Comparison of ENCODE assay signal across 8 mouse cellular contexts in genomic region chr11:54787488-54788474, GRCm38 (mm10). TPM values are rescaled to one million over a fixed set of nuclear protein-coding genes. Genes with fewer than 3 reads are reported as not detected.
A peak's percentile ranks its signal among the peaks of the same experiment; 100 is the strongest.
DNase-seq lines count a peak whose midpoint lies in the region; ATAC-seq and TF ChIP-seq lines count a peak whose summit lies in the region.

Gene Cdc42se2, minus strand, starts transcription at chr11:54787675.

- peak within 1 kb of the TSS; percentile 99 for H3K27ac ChIP-seq in hindbrain, embryonic 13.5 days

- no peak for TF ChIP-seq CTCF in Patski (IDR thresholded peaks at IDR 0.05)

- no peak for DNase-seq in Patski (ENCODE audit: low read depth, low spot score)
- peak; percentile 98 for DNase-seq in cerebellum, postnatal 14 days
- peak; percentile 93 to 94 for DNase-seq in frontal cortex, postnatal 14 days (ENCODE audit: low spot score in 2 of 2)
- peak; percentile 86 to 87 for DNase-seq in layer of hippocampus, postnatal 25 days (ENCODE audit: extremely low spot score in 1 of 2, low spot score in 1 of 2)
- DNase-seq in lung, postnatal 25 days (ENCODE audit: low spot score): peak; percentile 95
- DNase-seq in retina, embryonic 14.5 days (ENCODE audit: low spot score): peak; percentile 99
- peak; percentile 98 for DNase-seq in thymus, postnatal 4 days

- H3K36me3 ChIP-seq in hindbrain, embryonic 13.5 days: no peaks in the 10 kb centered on the region

- H3K4me3 ChIP-seq in hindbrain, embryonic 13.5 days: peak within 1 kb of the TSS; percentile 94

- POLR2A ChIA-PET in Patski (lab: Charles Lee): interaction anchor here (0.9 kb wide), 1 partner anchor 79 kb away, joined by 8 read pairs; no protein-coding TSS in a partner anchor

- WGBS in hindbrain, embryonic 13.5 days: 4% methylated on average over 56 of the region's 56 CpGs

- peaks cover 27% of the 10 kb centered on the region for H3K4me1 ChIP-seq in hindbrain, embryonic 13.5 days (replicated peaks)

- CTCF ChIA-PET in Patski (lab: Charles Lee): interaction anchor here (0.7 to 1.4 kb wide), 3 partner anchors 25 to 64 kb away, joined by 3 read pairs; no protein-coding TSS in a partner anchor

- ATAC-seq in Patski: peak; percentile 91
- peak; percentile 99 for ATAC-seq in hindbrain, embryonic 13.5 days (ENCODE audit: low FRiP score)

- in situ Hi-C loops in Patski (cut with MboI; ENCODE audit: low pct_unique_long_range_greater_than_20kb): loop anchor here (5.0 kb wide), 1 partner anchor 75 kb away; the partner anchor contains the start of gene Lyrm7

- H3K4me2 ChIP-seq in hindbrain, embryonic 13.5 days: peak within 1 kb of the TSS; percentile 70

- no peaks in the 10 kb centered on the region for H3K27me3 ChIP-seq in Patski
- H3K27me3 ChIP-seq in hindbrain, embryonic 13.5 days: no peaks in the 10 kb centered on the region

- H3K9ac ChIP-seq in hindbrain, embryonic 13.5 days: peak within 1 kb of the TSS; percentile 92

- no peaks in the 10 kb centered on the region for H3K9me3 ChIP-seq in hindbrain, embryonic 13.5 days

RNA-seq across cellular contexts. Expression of gene Cdc42se2, which starts in this region (rescaled TPM):
- polyA plus RNA-seq in Patski (2021): 66.1 TPM
- 162 and 164 TPM in 2 replicates for polyA plus RNA-seq in hindbrain, embryonic 13.5 days (2015; fragmentation: Nextera tagmentation; extraction: Ambion mirVana)
- 100 to 1,000 TPM; 151 to 158 TPM for total RNA-seq in layer of hippocampus, postnatal 25 days (2021)
